Mouse (Mus musculus): ENCODE data around the gene Fktn. TPM values are rescaled to one million over a fixed set of nuclear protein-coding genes. Genes with fewer than 3 reads are reported as not detected.
"Not testable (repeated sequence)": the region's sequence is repeated elsewhere in the genome, so short reads cannot be mapped to it uniquely, and the experiment has no call there.

Fktn gene
- polyA plus RNA-seq, 1 experiment = 17.7 TPM

GRCm38 (mm10) chr4:53714051-53714814 lies 435 bp downstream of the Fktn start:
- Histone ChIP-seq H3K4me3 (ENCODE audit: control insufficient read depth, low read depth, low read length) (peak overlapping the region; percentile 98), H3K27me3 (ENCODE audit: control insufficient read depth, insufficient read depth, low read length) (no peaks in the 10 kb centered on the region), H3K27ac (ENCODE audit: control insufficient read depth, insufficient read depth, low read depth, low read length) (peak overlapping the region; percentile 97), H3K36me3 (ENCODE audit: control insufficient read depth, insufficient read depth, low read length) (no peaks in the 10 kb centered on the region; the same call in 1 of the 2 replicates), H3K4me1 (ENCODE audit: control insufficient read depth, insufficient read depth, low read length) (peaks cover 4% of the 10 kb centered on the region)
- TF ChIP-seq POLR2A (IDR thresholded peaks at IDR 0.05; ENCODE audit: control insufficient read depth, low read depth, low read length) (peak; percentile 88), CTCF (IDR thresholded peaks at IDR 0.05; ENCODE audit: control insufficient read depth, insufficient read depth, insufficient replicate concordance, low read depth, low read length) (no peak)

- no peaks in the 10 kb centered on the region for H3K27me3 ChIP-seq (ENCODE audit: control insufficient read depth, insufficient read depth, low read length)
- peaks cover 2% of the 10 kb centered on the region for H3K36me3 ChIP-seq (ENCODE audit: control insufficient read depth, insufficient read depth, low read length)
- H3K27ac ChIP-seq (ENCODE audit: control insufficient read depth, insufficient read depth, low read depth, low read length) = no peak overlapping the region
- H3K4me3 ChIP-seq (ENCODE audit: control insufficient read depth, low read depth, low read length) = no peak overlapping the region
- peaks cover 4% of the 10 kb centered on the region for H3K4me1 ChIP-seq (ENCODE audit: control insufficient read depth, insufficient read depth, low read length)
- TF ChIP-seq POLR2A (IDR thresholded peaks at IDR 0.05; ENCODE audit: control insufficient read depth, low read depth, low read length) = no peak
- TF ChIP-seq CTCF (IDR thresholded peaks at IDR 0.05; ENCODE audit: control insufficient read depth, insufficient read depth, insufficient replicate concordance, low read depth, low read length) = peak; percentile 28; the same call in 1 of the 2 replicates
These were observed 2.2 kb downstream of the Fktn start for GRCm38 (mm10) chr4:53715977-53716376.

GRCm38 (mm10) chr4:53717546-53717945 lies 3.7 kb downstream of the Fktn start:
- H3K27me3 ChIP-seq (ENCODE audit: control insufficient read depth, insufficient read depth, low read length) = no peaks in the 10 kb centered on the region
- peaks cover 2% of the 10 kb centered on the region for H3K36me3 ChIP-seq (ENCODE audit: control insufficient read depth, insufficient read depth, low read length)
- TF ChIP-seq POLR2A (IDR thresholded peaks at IDR 0.05; ENCODE audit: control insufficient read depth, low read depth, low read length) (no peak), CTCF (IDR thresholded peaks at IDR 0.05; ENCODE audit: control insufficient read depth, insufficient read depth, insufficient replicate concordance, low read depth, low read length) (no peak)
- H3K4me1 ChIP-seq (ENCODE audit: control insufficient read depth, insufficient read depth, low read length) = peaks cover 3% of the 10 kb centered on the region
- no peak overlapping the region for H3K4me3 ChIP-seq (ENCODE audit: control insufficient read depth, low read depth, low read length)
- H3K27ac ChIP-seq (ENCODE audit: control insufficient read depth, insufficient read depth, low read depth, low read length) = no peak overlapping the region

- peaks cover 2% of the 10 kb centered on the region for H3K36me3 ChIP-seq (ENCODE audit: control insufficient read depth, insufficient read depth, low read length)
- no peak overlapping the region for H3K4me3 ChIP-seq (ENCODE audit: control insufficient read depth, low read depth, low read length)
- H3K4me1 ChIP-seq (ENCODE audit: control insufficient read depth, insufficient read depth, low read length) = peaks cover 3% of the 10 kb centered on the region; the same call in 1 of the 2 replicates
- H3K27me3 ChIP-seq (ENCODE audit: control insufficient read depth, insufficient read depth, low read length) = no peaks in the 10 kb centered on the region
- TF ChIP-seq POLR2A (IDR thresholded peaks at IDR 0.05; ENCODE audit: control insufficient read depth, low read depth, low read length) (no peak), CTCF (IDR thresholded peaks at IDR 0.05; ENCODE audit: control insufficient read depth, insufficient read depth, insufficient replicate concordance, low read depth, low read length) (no peak)
- H3K27ac ChIP-seq (ENCODE audit: control insufficient read depth, insufficient read depth, low read depth, low read length) = no peak overlapping the region
These were observed 4.5 kb downstream of the Fktn start for GRCm38 (mm10) chr4:53718261-53718660.

GRCm38 (mm10) chr4:53722506-53722905 lies 8.7 kb downstream of the Fktn start:
- Histone ChIP-seq H3K4me3 (ENCODE audit: control insufficient read depth, low read depth, low read length) (no peak overlapping the region), H3K27me3 (ENCODE audit: control insufficient read depth, insufficient read depth, low read length) (no peaks in the 10 kb centered on the region), H3K27ac (ENCODE audit: control insufficient read depth, insufficient read depth, low read depth, low read length) (no peak overlapping the region), H3K36me3 (ENCODE audit: control insufficient read depth, insufficient read depth, low read length) (peaks cover 2% of the 10 kb centered on the region), H3K4me1 (ENCODE audit: control insufficient read depth, insufficient read depth, low read length) (peaks cover 3% of the 10 kb centered on the region; the same call in 1 of the 2 replicates)
- TF ChIP-seq CTCF (IDR thresholded peaks at IDR 0.05; ENCODE audit: control insufficient read depth, insufficient read depth, insufficient replicate concordance, low read depth, low read length) = no peak
- no peak for TF ChIP-seq POLR2A (IDR thresholded peaks at IDR 0.05; ENCODE audit: control insufficient read depth, low read depth, low read length)

- not testable (repeated sequence) for H3K27me3 ChIP-seq (ENCODE audit: control insufficient read depth, insufficient read depth, low read length); H3K27ac ChIP-seq (ENCODE audit: control insufficient read depth, insufficient read depth, low read depth, low read length); H3K36me3 ChIP-seq (ENCODE audit: control insufficient read depth, insufficient read depth, low read length); H3K4me1 ChIP-seq (ENCODE audit: control insufficient read depth, insufficient read depth, low read length); H3K4me3 ChIP-seq (ENCODE audit: control insufficient read depth, low read depth, low read length)
These were observed 12.3 kb downstream of the Fktn start for GRCm38 (mm10) chr4:53726100-53726499.

GRCm38 (mm10) chr4:53728121-53728520 lies 14.3 kb downstream of the Fktn start:
- no peaks in the 10 kb centered on the region for H3K27me3 ChIP-seq (ENCODE audit: control insufficient read depth, insufficient read depth, low read length)
- no peak overlapping the region for H3K4me3 ChIP-seq (ENCODE audit: control insufficient read depth, low read depth, low read length)
- H3K4me1 ChIP-seq (ENCODE audit: control insufficient read depth, insufficient read depth, low read length) = no peaks in the 10 kb centered on the region
- peaks cover 3% of the 10 kb centered on the region for H3K36me3 ChIP-seq (ENCODE audit: control insufficient read depth, insufficient read depth, low read length)
- H3K27ac ChIP-seq (ENCODE audit: control insufficient read depth, insufficient read depth, low read depth, low read length) = no peak overlapping the region
- TF ChIP-seq CTCF (IDR thresholded peaks at IDR 0.05; ENCODE audit: control insufficient read depth, insufficient read depth, insufficient replicate concordance, low read depth, low read length) = no peak
- TF ChIP-seq POLR2A (IDR thresholded peaks at IDR 0.05; ENCODE audit: control insufficient read depth, low read depth, low read length) = no peak
